Mouse (Mus musculus): ENCODE measurements around the gene Ndufaf2. TPM values are rescaled to one million over a fixed set of nuclear protein-coding genes. Genes with fewer than 3 reads are reported as not detected.

Ndufaf2 gene
- polyA plus RNA-seq, 1 experiment from 2014 or later = 43.1 TPM

- POLR2A ChIA-PET = no interaction called here
- no peak for TF ChIP-seq CTCF (IDR thresholded peaks at IDR 0.05)
- CTCF ChIA-PET = interaction anchor here (0.7 to 2.6 kb wide), 2 partner anchors 20 to 28 kb away, joined by 4 to 9 read pairs; no protein-coding TSS in a partner anchor
- ATAC-seq = peak; percentile 82
- in situ Hi-C loops (cut with MboI; ENCODE audit: low pct_unique_long_range_greater_than_20kb) = loop anchor here (10.0 kb wide), 1 partner anchor 118 kb away; no protein-coding TSS in a partner anchor
- DNase-seq (ENCODE audit: low read depth, low spot score) = peak; percentile 76
- H3K27me3 ChIP-seq = no peaks in the 10 kb centered on the region
Measured at GRCm38 (mm10) chr13:108013110-108013509, 145.3 kb downstream of the Ndufaf2 start.

- ATAC-seq (no peak), DNase-seq (ENCODE audit: low read depth, low spot score) (no peak)
- POLR2A ChIA-PET = interaction anchor here (0.9 kb wide), 1 partner anchor 30 kb away, joined by 6 read pairs; no protein-coding TSS in a partner anchor
- no peaks in the 10 kb centered on the region for H3K27me3 ChIP-seq
- TF ChIP-seq CTCF (IDR thresholded peaks at IDR 0.05) = no peak
- CTCF ChIA-PET = interaction anchor here (0.9 kb wide), 1 partner anchor 9 kb away, joined by 3 read pairs; no protein-coding TSS in a partner anchor
- in situ Hi-C loops (cut with MboI; ENCODE audit: low pct_unique_long_range_greater_than_20kb) = no loop called here
Measured at GRCm38 (mm10) chr13:108007861-108008260, 150.6 kb downstream of the Ndufaf2 start.

DNA sequence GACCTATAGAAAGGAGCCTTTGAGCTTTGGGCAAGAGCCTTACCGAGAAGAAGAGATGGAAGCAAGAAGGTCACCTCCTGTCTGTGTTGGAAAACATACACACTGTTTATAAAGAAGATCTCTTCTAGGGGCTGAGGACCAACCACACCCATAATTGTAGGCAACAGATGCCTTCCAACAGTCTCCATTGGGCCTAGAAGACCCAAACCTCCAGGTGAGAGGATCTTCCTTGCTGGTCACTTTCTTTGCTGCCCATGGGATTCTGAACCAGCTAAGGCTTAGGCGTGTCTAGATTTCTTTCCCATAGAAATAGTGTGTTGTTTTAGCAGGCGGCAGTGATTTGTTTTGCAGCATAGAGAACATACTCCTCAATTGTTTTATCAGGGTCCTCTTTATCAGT lies 162.1 kb downstream of the Ndufaf2 start:
- POLR2A ChIA-PET = no interaction called here
- CTCF ChIA-PET = no interaction called here
- no peaks in the 10 kb centered on the region for H3K27me3 ChIP-seq
- DNase-seq (ENCODE audit: low read depth, low spot score) (no peak), ATAC-seq (no peak)
- in situ Hi-C loops (cut with MboI; ENCODE audit: low pct_unique_long_range_greater_than_20kb) = no loop called here
- no peak for TF ChIP-seq CTCF (IDR thresholded peaks at IDR 0.05)

- CTCF ChIA-PET = interaction anchor here (0.8 to 1.8 kb wide), 3 partner anchors 11 to 77 kb away, joined by 3 to 6 read pairs (median 3); no protein-coding TSS in a partner anchor
- DNase-seq (ENCODE audit: low read depth, low spot score) = no peak
- no peak for ATAC-seq
- no peaks in the 10 kb centered on the region for H3K27me3 ChIP-seq
- in situ Hi-C loops (cut with MboI; ENCODE audit: low pct_unique_long_range_greater_than_20kb) = no loop called here
- TF ChIP-seq CTCF (IDR thresholded peaks at IDR 0.05) = no peak
- POLR2A ChIA-PET = no interaction called here
Measured at GRCm38 (mm10) chr13:107995211-107995610, 163.2 kb downstream of the Ndufaf2 start.

GRCm38 (mm10) chr13:107992573-107992972 lies 165.8 kb downstream of the Ndufaf2 start:
- CTCF ChIA-PET = no interaction called here
- in situ Hi-C loops (cut with MboI; ENCODE audit: low pct_unique_long_range_greater_than_20kb) = no loop called here
- TF ChIP-seq CTCF (IDR thresholded peaks at IDR 0.05) = no peak
- no peaks in the 10 kb centered on the region for H3K27me3 ChIP-seq
- DNase-seq (ENCODE audit: low read depth, low spot score) (no peak), ATAC-seq (no peak)
- POLR2A ChIA-PET = no interaction called here

GRCm38 (mm10) chr13:107984641-107985040 lies 173.8 kb downstream of the Ndufaf2 start:
- DNase-seq (ENCODE audit: low read depth, low spot score) = no peak
- ChIA-PET POLR2A (no interaction called here), CTCF (interaction anchor here (1.0 to 2.2 kb wide), 4 partner anchors 10 to 48 kb away, joined by 3 to 6 read pairs (median 4); no protein-coding TSS in a partner anchor)
- H3K27me3 ChIP-seq = no peaks in the 10 kb centered on the region
- no peak for TF ChIP-seq CTCF (IDR thresholded peaks at IDR 0.05)
- in situ Hi-C loops (cut with MboI; ENCODE audit: low pct_unique_long_range_greater_than_20kb) = no loop called here
- ATAC-seq = no peak

GRCm38 (mm10) chr13:107984186-107984585 lies 174.2 kb downstream of the Ndufaf2 start:
- CTCF ChIA-PET = interaction anchor here (1.6 to 2.2 kb wide), 2 partner anchors 11 to 48 kb away, joined by 5 to 6 read pairs; no protein-coding TSS in a partner anchor
- POLR2A ChIA-PET = no interaction called here

DNA sequence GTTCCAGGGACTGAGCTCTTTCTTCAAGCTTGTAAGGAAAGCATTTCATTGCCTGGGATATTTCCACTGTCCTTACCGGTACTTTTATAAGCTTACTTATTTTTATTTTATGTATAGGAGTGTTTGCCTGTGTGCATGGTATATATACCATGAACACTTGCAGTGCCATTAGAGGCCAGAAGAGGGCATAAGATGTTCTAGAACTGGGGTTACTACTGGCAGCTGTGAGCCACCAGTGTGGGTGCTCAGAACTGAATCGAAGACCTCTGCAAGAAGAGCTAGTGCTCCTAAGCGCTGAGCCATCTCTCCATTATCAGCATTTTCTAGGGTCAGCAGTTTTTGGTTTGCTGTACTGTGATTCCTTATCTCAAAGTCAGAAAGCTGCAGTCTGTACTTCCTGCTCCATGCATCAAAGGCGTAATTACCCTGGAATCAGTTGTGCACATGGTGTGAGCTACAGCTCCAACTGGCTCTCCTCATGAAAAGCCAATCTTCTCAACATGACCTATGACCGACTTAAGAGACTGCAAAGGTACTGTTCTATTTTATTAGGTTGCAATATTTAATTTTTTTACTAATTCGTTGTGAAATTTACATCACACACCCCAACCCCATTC lies 175.1 kb downstream of the Ndufaf2 start:
- CTCF ChIA-PET = interaction anchor here (0.6 to 2.2 kb wide), 4 partner anchors 10 to 59 kb away, joined by 3 to 5 read pairs (median 4); no protein-coding TSS in a partner anchor
- in situ Hi-C loops (cut with MboI; ENCODE audit: low pct_unique_long_range_greater_than_20kb) = no loop called here
- H3K27me3 ChIP-seq = no peaks in the 10 kb centered on the region
- DNase-seq (ENCODE audit: low read depth, low spot score) (no peak), ATAC-seq (no peak)
- POLR2A ChIA-PET = no interaction called here
- TF ChIP-seq CTCF (IDR thresholded peaks at IDR 0.05) = no peak

More at GRCm38 (mm10) chr13:107984186-107984585, 174.2 kb downstream of the Ndufaf2 start:
- TF ChIP-seq CTCF (IDR thresholded peaks at IDR 0.05) = no peak
- ATAC-seq (no peak), DNase-seq (ENCODE audit: low read depth, low spot score) (no peak)
- no peaks in the 10 kb centered on the region for H3K27me3 ChIP-seq
- in situ Hi-C loops (cut with MboI; ENCODE audit: low pct_unique_long_range_greater_than_20kb) = no loop called here

DNA sequence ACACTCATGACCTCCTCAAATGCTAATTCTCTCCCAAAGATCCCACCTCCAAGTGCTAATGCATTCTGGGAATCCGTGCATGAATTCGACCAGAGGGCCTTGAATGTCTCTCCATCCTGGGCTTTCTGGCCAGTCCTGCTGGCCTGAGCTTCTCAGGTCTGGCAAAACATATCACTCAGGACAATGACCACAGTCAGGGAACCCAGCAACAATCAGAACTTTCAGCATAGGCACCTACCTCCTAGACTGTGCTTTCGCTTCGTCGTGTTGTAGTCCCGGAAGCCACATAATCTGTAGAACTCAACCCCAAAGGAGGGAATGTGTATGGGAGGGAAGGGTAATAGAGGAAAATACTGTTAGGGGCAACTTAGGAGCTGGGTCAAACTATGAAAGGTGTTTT lies 179.0 kb downstream of the Ndufaf2 start:
- in situ Hi-C loops (cut with MboI; ENCODE audit: low pct_unique_long_range_greater_than_20kb) = no loop called here
- ATAC-seq (no peak), DNase-seq (ENCODE audit: low read depth, low spot score) (no peak)
- ChIA-PET POLR2A (no interaction called here), CTCF (no interaction called here)
- no peak for TF ChIP-seq CTCF (IDR thresholded peaks at IDR 0.05)
- no peaks in the 10 kb centered on the region for H3K27me3 ChIP-seq

- CTCF ChIA-PET = no interaction called here
- DNase-seq (ENCODE audit: low read depth, low spot score) (no peak), ATAC-seq (no peak)
- in situ Hi-C loops (cut with MboI; ENCODE audit: low pct_unique_long_range_greater_than_20kb) = no loop called here
- H3K27me3 ChIP-seq = no peaks in the 10 kb centered on the region
- POLR2A ChIA-PET = no interaction called here
- no peak for TF ChIP-seq CTCF (IDR thresholded peaks at IDR 0.05)
Measured at GRCm38 (mm10) chr13:107976886-107977656, 181.4 kb downstream of the Ndufaf2 start.

GRCm38 (mm10) chr13:107972451-107972850 lies 186.0 kb downstream of the Ndufaf2 start:
- no peaks in the 10 kb centered on the region for H3K27me3 ChIP-seq
- TF ChIP-seq CTCF (IDR thresholded peaks at IDR 0.05) = no peak
- ATAC-seq (no peak), DNase-seq (ENCODE audit: low read depth, low spot score) (no peak)
- CTCF ChIA-PET = no interaction called here
- POLR2A ChIA-PET = no interaction called here
- in situ Hi-C loops (cut with MboI; ENCODE audit: low pct_unique_long_range_greater_than_20kb) = no loop called here
